Mouse (Mus musculus) heart, adult 9 months (tissue): ENCODE results near the gene Rps27l.

Source experiments
- DNase-seq, 2 experiments: peaks; one replicate each; pipeline ENCODE4 v3.0.0; 2022; ENCODE audit warnings: low spot score in 2 of 2

Gene Rps27l

GRCm38 (mm10) chr9:66982085-66982484 is 36.2 kb downstream of the Rps27l start:
- no peak for DNase-seq

GRCm38 (mm10) chr9:66985377-66985776 is 39.5 kb downstream of the Rps27l start:
- no peak for DNase-seq

- no peak for DNase-seq
These were observed 42.5 kb downstream of the Rps27l start for GRCm38 (mm10) chr9:66988198-66988887.

- peak in 1 of 2 experiments; percentile 21 for DNase-seq
These were observed 43.1 kb downstream of the Rps27l start for GRCm38 (mm10) chr9:66988888-66989414.

GRCm38 (mm10) chr9:66989581-66989980 is 43.7 kb downstream of the Rps27l start:
- no peak for DNase-seq

GRCm38 (mm10) chr9:66990046-66990445 is 44.2 kb downstream of the Rps27l start:
- DNase-seq = no peak

GRCm38 (mm10) chr9:66991021-66991749 is 45.3 kb downstream of the Rps27l start:
- no peak for DNase-seq

- DNase-seq = no peak
These were observed 46.0 kb downstream of the Rps27l start for GRCm38 (mm10) chr9:66991750-66992410.
